Mouse (Mus musculus): ENCODE data around the gene Gata2. TPM values are rescaled to one million over a fixed set of nuclear protein-coding genes. Genes with fewer than 3 reads are reported as not detected.

Gata2 gene
- polyA plus RNA-seq, 1 experiment = 5.7 TPM

GRCm38 (mm10) chr6:88205937-88206336, 12.2 kb downstream of the Gata2 start:
- no peak for DNase-seq (ENCODE audit: extremely low spot score in 1 of 2, low spot score in 1 of 2)

- DNase-seq (ENCODE audit: extremely low spot score in 1 of 2, low spot score in 1 of 2) = no peak
Measured at GRCm38 (mm10) chr6:88206566-88206965, 12.9 kb downstream of the Gata2 start.

DNA sequence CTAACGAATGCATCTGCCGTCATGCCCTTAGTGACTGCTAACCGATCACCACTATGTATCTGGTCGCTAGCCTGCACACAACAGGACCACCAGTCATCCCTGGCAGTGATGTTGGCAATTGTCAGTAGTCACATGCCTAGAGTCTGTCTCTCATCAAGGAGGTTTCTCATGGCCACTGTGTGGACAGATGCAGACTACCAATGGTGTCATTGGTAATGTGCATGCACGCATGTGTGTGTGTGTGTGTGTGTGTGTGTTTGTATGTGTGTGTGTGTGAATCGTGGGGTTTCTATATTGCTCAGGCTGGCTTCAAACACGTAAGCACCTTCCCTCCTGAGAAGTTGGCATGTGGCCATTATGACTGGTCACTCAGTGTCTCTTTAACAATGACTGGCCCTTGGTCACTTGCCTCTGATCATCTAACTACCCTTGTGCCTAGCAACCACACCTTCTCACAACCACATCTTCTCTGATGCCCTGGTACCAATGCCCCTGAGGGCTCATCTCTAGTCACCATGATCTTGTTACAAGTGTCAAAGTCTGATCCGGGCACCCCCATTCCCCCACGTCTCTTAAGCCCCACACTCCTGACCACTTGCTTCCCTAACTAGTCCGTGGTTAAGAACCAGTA, 13.8 kb downstream of the Gata2 start:
- no peak for DNase-seq (ENCODE audit: extremely low spot score in 1 of 2, low spot score in 1 of 2)

GRCm38 (mm10) chr6:88208321-88208720, 14.6 kb downstream of the Gata2 start:
- no peak for DNase-seq (ENCODE audit: extremely low spot score in 1 of 2, low spot score in 1 of 2)

DNA sequence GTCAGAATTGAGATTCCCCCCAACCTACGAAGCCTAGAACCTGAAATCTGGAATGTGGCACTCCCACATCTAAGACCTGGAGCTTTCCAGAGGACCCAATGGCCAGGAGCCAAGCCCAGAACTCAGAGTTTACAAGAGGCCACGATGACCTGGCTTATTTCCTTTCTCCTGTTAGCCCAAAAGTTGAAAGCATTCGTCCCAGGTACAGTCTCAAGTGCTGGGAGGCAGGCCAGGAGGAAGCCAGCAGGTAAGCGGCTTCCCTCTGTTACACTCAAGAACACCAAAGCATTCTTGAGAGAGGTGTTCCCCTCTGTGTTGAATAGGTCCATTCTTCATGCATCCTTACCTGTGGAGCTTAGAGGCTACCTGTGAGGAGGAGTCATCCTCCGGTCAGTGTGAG, 15.8 kb downstream of the Gata2 start:
- DNase-seq (ENCODE audit: extremely low spot score in 1 of 2, low spot score in 1 of 2) = no peak

DNA sequence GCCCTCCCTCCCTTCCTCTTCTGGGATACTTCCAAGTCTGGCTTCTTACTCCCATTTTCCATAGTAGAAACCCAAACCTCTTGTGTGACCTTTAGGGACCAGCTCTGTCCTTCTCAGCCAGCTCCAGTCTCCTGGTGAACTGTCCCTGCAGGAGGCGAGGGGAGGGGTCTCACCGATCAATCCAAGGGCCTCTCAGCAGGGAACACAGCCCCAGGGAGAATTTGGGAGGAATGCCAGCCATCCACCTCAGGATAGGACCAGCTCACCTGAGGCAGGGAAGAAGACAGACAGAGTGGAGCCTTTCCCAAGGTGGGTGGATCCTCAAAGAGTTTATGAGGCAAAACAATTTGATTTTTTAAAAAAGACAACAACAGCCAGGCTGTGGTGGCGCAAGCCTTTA, 16.5 kb downstream of the Gata2 start:
- DNase-seq (ENCODE audit: extremely low spot score in 1 of 2, low spot score in 1 of 2) = no peak

DNA sequence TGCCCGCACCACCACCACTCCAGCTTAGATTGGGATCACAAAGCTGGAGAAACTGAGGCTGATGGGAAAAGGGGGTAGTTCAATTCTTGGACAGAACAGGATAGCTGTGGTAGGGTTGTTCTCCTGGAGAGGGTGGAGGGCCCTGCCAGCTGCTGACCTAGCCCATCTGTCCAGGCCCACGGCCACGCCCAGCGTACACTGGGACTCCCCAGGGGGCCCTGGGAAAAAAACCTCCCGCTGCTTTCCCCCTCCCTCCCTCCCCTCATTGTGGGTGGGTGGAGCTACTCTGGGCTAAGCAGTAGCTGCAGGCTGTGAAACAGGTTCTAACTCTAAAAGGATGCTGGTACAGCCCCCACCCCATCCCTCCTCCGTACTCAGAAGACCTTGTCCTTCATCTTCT, 22.1 kb downstream of the Gata2 start:
- DNase-seq (ENCODE audit: extremely low spot score in 1 of 2, low spot score in 1 of 2) = no peak

- no peak for DNase-seq (ENCODE audit: extremely low spot score in 1 of 2, low spot score in 1 of 2)
Measured at GRCm38 (mm10) chr6:88216199-88216598, 22.5 kb downstream of the Gata2 start.

GRCm38 (mm10) chr6:88219094-88219493, 25.4 kb downstream of the Gata2 start:
- DNase-seq (ENCODE audit: extremely low spot score in 1 of 2, low spot score in 1 of 2) = no peak

GRCm38 (mm10) chr6:88221968-88222367, 28.3 kb downstream of the Gata2 start, which contains the start of gene Dnajb8:
Dnajb8 (plus strand) TSS chr6:88222268.
- no peak for DNase-seq (ENCODE audit: extremely low spot score in 1 of 2, low spot score in 1 of 2)

- DNase-seq (ENCODE audit: extremely low spot score in 1 of 2, low spot score in 1 of 2) = no peak
Measured at GRCm38 (mm10) chr6:88226570-88226994, 32.9 kb downstream of the Gata2 start.

DNA sequence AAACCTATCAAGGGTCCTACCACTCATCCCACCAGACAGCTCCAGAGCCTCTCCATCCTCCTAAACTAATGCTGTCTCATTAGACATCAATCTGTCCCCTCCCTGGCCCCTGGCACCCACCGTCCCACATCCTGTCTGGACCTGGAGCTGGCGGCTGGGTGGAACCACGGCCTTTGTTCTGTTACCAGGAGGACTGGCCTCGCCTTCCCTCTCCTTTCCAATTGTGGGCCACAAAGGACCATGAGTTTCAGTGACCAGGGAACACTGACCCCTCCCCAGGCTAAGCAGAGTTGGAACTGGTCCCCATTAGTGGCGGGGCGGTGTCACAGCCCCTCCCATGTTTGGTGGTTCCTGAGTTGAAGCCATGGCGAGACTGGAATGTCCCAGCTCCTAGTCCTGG, 33.8 kb downstream of the Gata2 start:
- no peak for DNase-seq (ENCODE audit: extremely low spot score in 1 of 2, low spot score in 1 of 2)

DNA sequence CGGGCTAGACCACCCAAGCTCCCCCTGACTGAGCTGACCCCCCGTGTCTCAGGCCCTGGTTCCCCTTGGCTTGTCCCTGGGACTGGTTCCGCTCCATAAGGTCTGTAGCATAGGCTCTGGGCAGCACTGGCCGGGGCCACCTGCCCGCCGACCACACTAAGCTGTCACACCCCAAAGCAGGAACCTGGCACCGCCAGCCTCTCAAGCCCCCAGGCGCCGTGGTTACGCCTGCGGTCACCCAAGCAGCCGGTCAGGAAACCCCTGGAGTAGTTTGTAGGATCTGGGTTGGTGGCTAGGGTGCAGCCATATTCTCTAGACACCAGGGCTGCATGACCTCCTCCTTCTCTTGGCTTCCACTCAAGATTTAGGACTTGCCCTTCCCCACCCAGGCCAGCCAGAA, 35.5 kb downstream of the Gata2 start:
- no peak for DNase-seq (ENCODE audit: extremely low spot score in 1 of 2, low spot score in 1 of 2)

DNA sequence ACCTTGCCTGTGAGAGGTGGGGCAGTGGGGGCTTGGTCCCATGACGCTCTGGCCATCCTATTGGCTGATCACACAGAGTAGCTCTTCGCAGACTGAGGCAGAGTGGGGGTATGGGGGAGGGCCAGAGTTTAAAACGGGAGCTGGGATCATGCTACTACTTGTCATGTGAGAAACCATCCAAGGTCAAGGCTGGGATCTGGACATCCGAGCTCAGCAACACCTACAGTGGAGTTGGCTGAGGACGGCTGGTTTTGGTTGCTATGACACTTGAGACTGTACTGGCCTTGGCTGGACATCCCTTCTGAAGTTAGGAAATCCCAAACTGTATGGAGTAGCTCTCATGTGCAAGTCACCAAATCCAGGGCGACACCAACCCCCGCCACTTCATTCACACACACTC, 38.1 kb downstream of the Gata2 start:
- DNase-seq (ENCODE audit: extremely low spot score in 1 of 2, low spot score in 1 of 2) = no peak

DNA sequence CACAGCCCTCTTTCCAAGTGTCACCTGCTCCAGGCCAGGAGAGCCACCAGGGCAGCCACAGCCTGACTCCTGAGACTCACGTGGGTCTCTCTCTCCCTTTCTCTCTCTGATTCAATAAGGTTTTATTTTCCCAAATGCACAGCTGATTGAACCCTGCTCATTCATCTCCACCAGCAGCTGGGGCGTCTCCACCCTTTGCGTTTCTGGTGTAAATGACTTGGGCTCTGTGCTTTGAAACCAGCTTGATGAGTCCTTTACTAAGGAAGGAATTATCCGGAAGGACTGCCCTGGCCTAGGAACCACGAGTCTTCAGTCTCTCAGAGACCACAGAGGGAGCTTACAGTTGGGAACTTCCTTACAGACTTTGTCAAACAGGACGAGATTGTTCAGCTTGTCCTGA, 38.5 kb downstream of the Gata2 start:
- no peak for DNase-seq (ENCODE audit: extremely low spot score in 1 of 2, low spot score in 1 of 2)

DNA sequence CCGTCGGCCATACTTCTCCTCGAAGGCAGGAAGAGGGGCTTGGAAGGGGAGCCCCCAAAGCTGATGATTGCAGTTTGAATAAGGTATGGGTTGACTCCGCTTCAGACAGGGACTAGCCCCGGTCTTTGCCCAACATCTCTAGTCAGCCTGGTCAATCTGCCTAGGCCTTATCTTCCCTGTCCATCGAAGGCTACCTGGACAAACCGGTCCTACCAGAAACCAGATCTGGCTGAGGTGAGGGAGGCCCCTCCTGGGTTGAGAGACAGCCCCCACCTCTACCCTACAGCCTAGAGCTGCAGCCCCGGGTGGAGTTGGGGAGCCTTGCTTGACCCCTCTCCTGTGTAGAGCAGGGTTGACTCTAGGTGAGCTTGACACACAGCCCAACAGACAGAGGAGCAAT, 40.3 kb downstream of the Gata2 start:
- DNase-seq (ENCODE audit: extremely low spot score in 1 of 2, low spot score in 1 of 2) = no peak

GRCm38 (mm10) chr6:88235461-88235860, 41.8 kb downstream of the Gata2 start:
- no peak for DNase-seq (ENCODE audit: extremely low spot score in 1 of 2, low spot score in 1 of 2)

DNA sequence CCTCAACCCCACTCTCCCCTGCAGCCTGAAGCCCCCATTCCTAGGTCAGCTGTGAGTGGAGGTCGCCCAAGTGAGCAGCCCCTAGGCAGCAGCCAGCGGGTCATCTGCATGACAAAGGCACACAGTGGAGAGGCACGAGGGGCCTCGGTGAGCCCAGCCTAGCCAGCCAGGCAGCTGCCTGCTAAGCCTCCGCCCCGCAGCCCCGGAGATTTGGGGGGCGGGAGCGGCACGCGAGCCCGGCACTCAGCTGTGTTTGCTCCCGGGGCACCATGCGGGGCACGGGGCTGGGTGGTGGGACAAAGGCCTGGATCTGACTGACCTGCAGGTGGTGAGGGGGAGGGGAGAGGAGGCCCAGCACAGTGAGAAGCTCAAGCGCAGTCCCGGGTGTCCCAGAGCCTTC, 42.3 kb downstream of the Gata2 start:
- no peak for DNase-seq (ENCODE audit: extremely low spot score in 1 of 2, low spot score in 1 of 2)

- no peak for DNase-seq (ENCODE audit: extremely low spot score in 1 of 2, low spot score in 1 of 2)
Measured at GRCm38 (mm10) chr6:88236513-88236912, 42.8 kb downstream of the Gata2 start.

GRCm38 (mm10) chr6:88242604-88243003, 48.9 kb downstream of the Gata2 start:
- peak in 1 of 2 experiments; percentile 19 for DNase-seq (ENCODE audit: extremely low spot score in 1 of 2, low spot score in 1 of 2)

DNA sequence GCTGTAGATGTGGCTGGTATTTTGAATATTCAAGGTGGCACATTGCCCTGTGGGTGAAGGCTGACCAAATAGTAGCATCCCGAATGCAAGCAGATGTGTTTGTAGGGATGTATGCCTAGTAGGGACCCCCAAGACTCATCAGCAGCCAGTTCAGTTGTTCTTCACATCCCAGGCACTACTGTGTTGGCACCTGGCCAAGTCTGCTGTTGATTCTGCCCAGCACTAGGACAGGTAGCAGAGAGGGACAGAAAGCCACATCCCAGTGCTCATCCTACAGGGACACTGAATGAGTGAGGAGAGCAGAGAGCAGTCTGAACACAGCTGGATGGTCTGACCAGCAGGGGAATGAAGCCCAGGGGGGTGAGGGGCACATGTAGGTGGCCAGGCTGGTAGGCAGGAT, 55.5 kb downstream of the Gata2 start:
- DNase-seq (ENCODE audit: extremely low spot score in 1 of 2, low spot score in 1 of 2) = no peak

GRCm38 (mm10) chr6:88251396-88251795, 57.7 kb downstream of the Gata2 start:
- DNase-seq (ENCODE audit: extremely low spot score in 1 of 2, low spot score in 1 of 2) = no peak

Data from frontal cortex, adult 2 months (tissue).